Mouse (Mus musculus) cerebellum, adult 2 months (tissue): ENCODE results near the gene Ddx39b. TPM values are rescaled to one million over a fixed set of nuclear protein-coding genes. Genes with fewer than 3 reads are reported as not detected.
"Not testable (repeated sequence)": the region's sequence is repeated elsewhere in the genome, so short reads cannot be mapped to it uniquely, and the experiment has no call there.

ENCODE experiments used
- DNase-seq, 2 experiments: peaks; one replicate each; pipeline ENCODE4 v3.0.0; 2021
- H3K27ac ChIP-seq: fragments of 200-500 bp; 2 replicates; pipeline ENCODE4 v1.5.1; 2012; ENCODE audit warnings: low read length, control low read depth, inconsistent platforms; ENCODE audit not compliant: insufficient read depth
- H3K27me3 ChIP-seq: fragments of 200-500 bp; 2 replicates; pipeline ENCODE4 v1.6.1; 2012; ENCODE audit warnings: inconsistent platforms, mild to moderate bottlenecking, low read length, moderate library complexity; ENCODE audit not compliant: control insufficient read depth, insufficient read depth
- H3K4me1 ChIP-seq: fragments of 200-500 bp; 2 replicates; pipeline ENCODE4 v1.6.1; 2011; ENCODE audit warnings: low read length; ENCODE audit not compliant: control insufficient read depth, insufficient read depth
- H3K4me3 ChIP-seq: fragments of 200-500 bp; replicated peaks from 2 replicates; pipeline ENCODE3; 2011; ENCODE audit warnings: mild to moderate bottlenecking, low read depth, low read length, control low read depth; ENCODE audit not compliant: insufficient read depth
- CTCF ChIP-seq: fragments of 200-500 bp; IDR thresholded peaks from 2 replicates; pipeline ENCODE4 v1.5.1; 2011; ENCODE audit warnings: low read depth, mild to moderate bottlenecking, control low read depth, low read length, moderate library complexity, borderline replicate concordance; ENCODE audit not compliant: insufficient read depth
- POLR2A ChIP-seq: fragments of 200-500 bp; IDR thresholded peaks from 2 replicates; pipeline ENCODE4 v1.6.1; 2011; ENCODE audit warnings: low read length, control low read depth, borderline replicate concordance; ENCODE audit not compliant: insufficient read depth
- WGBS: fragments of 180-500 bp; shearing (Covaris S2); methylation state at CpG from one replicate; pipeline ENCODE4 v1.1.7; 2018; 5-methylcytosine and 5-hydroxymethylcytosine counted together
- polyA plus RNA-seq: library from polyadenylated mRNA; depleted of rRNA; stranded (reverse); fragments of >200 nt; gene quantifications from 2 replicates; pipeline ENCODE4 v1.2.3, GENCODE M21; 2012; rRNA removed

The Ddx39b gene
- polyA plus RNA-seq, 1 experiment, result 438 TPM

GRCm38 (mm10) chr17:35280276-35280675 is 38.7 kb downstream of the Ddx39b start:
- Histone ChIP-seq H3K27me3 (no peaks in the 10 kb centered on the region), H3K27ac (no peak overlapping the region), H3K4me3 (no peak overlapping the region), H3K4me1 (no peaks in the 10 kb centered on the region)
- TF ChIP-seq CTCF, result no peak
- TF ChIP-seq POLR2A, result no peak
- no peak for DNase-seq
- WGBS, result 74% methylated on average over 3 of the region's 3 CpGs

GRCm38 (mm10) chr17:35285431-35285830 is 43.9 kb downstream of the Ddx39b start:
- no peaks in the 10 kb centered on the region for H3K27me3 ChIP-seq
- H3K27ac ChIP-seq, result no peak overlapping the region
- no peak overlapping the region for H3K4me3 ChIP-seq
- TF ChIP-seq CTCF (no peak), POLR2A (no peak)
- no peak for DNase-seq
- H3K4me1 ChIP-seq, result no peaks in the 10 kb centered on the region

GRCm38 (mm10) chr17:35295796-35296195 is 54.2 kb downstream of the Ddx39b start:
- TF ChIP-seq CTCF, result peak; percentile 52
- not testable (repeated sequence) for H3K27ac ChIP-seq, H3K27me3 ChIP-seq, H3K4me3 ChIP-seq, H3K4me1 ChIP-seq
- WGBS, result 6% methylated on average over 5 of the region's 5 CpGs
- DNase-seq, result peak in 1 of 2 experiments; percentile 43

GRCm38 (mm10) chr17:35300261-35300945 is 58.9 kb downstream of the Ddx39b start:
- DNase-seq, H3K27me3 ChIP-seq, H3K4me3 ChIP-seq, H3K4me1 ChIP-seq, H3K27ac ChIP-seq: not testable (repeated sequence)
- 83% methylated on average over 7 of the region's 7 CpGs for WGBS

- 20% methylated on average over 13 of the region's 13 CpGs for WGBS
These were observed 60.2 kb downstream of the Ddx39b start for GRCm38 (mm10) chr17:35301645-35302258.

GRCm38 (mm10) chr17:35303271-35303670 is 61.7 kb downstream of the Ddx39b start:
- 77% methylated on average over 2 of the region's 2 CpGs for WGBS
- no peaks in the 10 kb centered on the region for H3K27me3 ChIP-seq
- DNase-seq, result no peak
- no peak overlapping the region for H3K27ac ChIP-seq
- no peak overlapping the region for H3K4me3 ChIP-seq
- TF ChIP-seq CTCF (no peak), POLR2A (no peak)
- H3K4me1 ChIP-seq, result no peaks in the 10 kb centered on the region

More at GRCm38 (mm10) chr17:35301645-35302258, 60.2 kb downstream of the Ddx39b start:
- Histone ChIP-seq H3K4me1 (no peaks in the 10 kb centered on the region), H3K27me3 (no peaks in the 10 kb centered on the region), H3K4me3 (no peak overlapping the region), H3K27ac (no peak overlapping the region)
- TF ChIP-seq CTCF, result peak; percentile 79
- no peak for TF ChIP-seq POLR2A
- peak; percentile 70 to 86 for DNase-seq

Other genes starting within 250 kb of the Ddx39b start
- 65.3 and 77.0 TPM in 2 replicates for gene Vars, start 240.8 kb upstream of the Ddx39b start, polyA plus RNA-seq
- 25.5 and 30.1 TPM in 2 replicates for gene Vwa7, start 225.2 kb upstream of the Ddx39b start, polyA plus RNA-seq
- gene Sapcd1, start 213.7 kb upstream of the Ddx39b start, polyA plus RNA-seq, result 2.0 and 2.3 TPM in 2 replicates
- 4.3 and 5.5 TPM in 2 replicates for gene Msh5, start 195.0 kb upstream of the Ddx39b start, polyA plus RNA-seq
- gene Clic1, start 191.8 kb upstream of the Ddx39b start, polyA plus RNA-seq, result 41.2 and 42.9 TPM in 2 replicates
- gene Ddah2, start 182.7 kb upstream of the Ddx39b start, polyA plus RNA-seq, result 59.5 and 63.3 TPM in 2 replicates
- gene Ly6g6c, start 176.4 kb upstream of the Ddx39b start, polyA plus RNA-seq, result 0.11 and 0.15 TPM in 2 replicates
- 0.25 and 0.43 TPM in 2 replicates for gene Mpig6b, start 175.6 kb upstream of the Ddx39b start, polyA plus RNA-seq
- gene Ly6g6e, start 164.8 kb upstream of the Ddx39b start, polyA plus RNA-seq, result 5.3 and 6.3 TPM in 2 replicates
- gene Ly6g6d, start 163.7 kb upstream of the Ddx39b start, polyA plus RNA-seq, result 8.5 and 10.4 TPM in 2 replicates
- 0.86 and 1.1 TPM in 2 replicates for gene Ly6g6f, start 156.1 kb upstream of the Ddx39b start, polyA plus RNA-seq
- gene Abhd16a, start 152.5 kb upstream of the Ddx39b start, polyA plus RNA-seq, result 337 and 394 TPM in 2 replicates
- 0.28 TPM in 1 of 2 replicates, not detected in the other for gene Ly6g5c, start 133.5 kb upstream of the Ddx39b start, polyA plus RNA-seq
- gene Ly6g5b, start 126.3 kb upstream of the Ddx39b start, polyA plus RNA-seq, result 2.2 and 3.4 TPM in 2 replicates
- gene Gpank1, start 120.3 kb upstream of the Ddx39b start, polyA plus RNA-seq, result 32.7 TPM in 2 replicates
- gene Csnk2b, start 119.7 kb upstream of the Ddx39b start, polyA plus RNA-seq, result 231 TPM in 2 replicates
- 12.3 and 14.6 TPM in 2 replicates for gene D17H6S53E, start 115.4 kb upstream of the Ddx39b start, polyA plus RNA-seq
- 0.21 and 0.28 TPM in 2 replicates for gene Apom, start 109.7 kb upstream of the Ddx39b start, polyA plus RNA-seq
- gene Bag6, start 106.6 kb upstream of the Ddx39b start, polyA plus RNA-seq, result 211 and 226 TPM in 2 replicates
- 277 and 289 TPM in 2 replicates for gene Prrc2a, start 76.8 kb upstream of the Ddx39b start, polyA plus RNA-seq
- gene Aif1, start 65.7 kb upstream of the Ddx39b start, polyA plus RNA-seq, result 2.1 and 4.1 TPM in 2 replicates
- 2.8 and 3.2 TPM in 2 replicates for gene Lst1, start 53.3 kb upstream of the Ddx39b start, polyA plus RNA-seq
- 0.34 and 0.38 TPM in 2 replicates for gene Ltb, start 47.3 kb upstream of the Ddx39b start, polyA plus RNA-seq
- not detected in 2 replicates for gene Tnf, start 39.7 kb upstream of the Ddx39b start, polyA plus RNA-seq
- gene Lta, start 36.4 kb upstream of the Ddx39b start, polyA plus RNA-seq, result 0.11 and 0.13 TPM in 2 replicates
- gene Gm16181, start 20.9 kb upstream of the Ddx39b start, polyA plus RNA-seq, result not detected in 2 replicates
- gene Atp6v1g2, start 8.1 kb upstream of the Ddx39b start, polyA plus RNA-seq, result 628 TPM in 2 replicates
- gene Nfkbil1, start 6.0 kb upstream of the Ddx39b start, polyA plus RNA-seq, result 12.7 and 13.2 TPM in 2 replicates
- gene H2-D1, start 21.0 kb downstream of the Ddx39b start, polyA plus RNA-seq, result 174 and 183 TPM in 2 replicates
- 0.26 and 0.92 TPM in 2 replicates for gene H2-Q1, start 78.7 kb downstream of the Ddx39b start, polyA plus RNA-seq
- gene H2-Q2, start 100.5 kb downstream of the Ddx39b start, polyA plus RNA-seq, result 1.4 and 1.5 TPM in 2 replicates
- 5.1 and 7.0 TPM in 2 replicates for gene H2-Q4, start 137.9 kb downstream of the Ddx39b start, polyA plus RNA-seq
- gene H2-Q6, start 183.1 kb downstream of the Ddx39b start, polyA plus RNA-seq, result 0.90 and 1.4 TPM in 2 replicates
- 1.9 and 2.6 TPM in 2 replicates for gene H2-Q7, start 197.4 kb downstream of the Ddx39b start, polyA plus RNA-seq
- gene H2-Q10, start 228.3 kb downstream of the Ddx39b start, polyA plus RNA-seq, result 0.06 and 0.11 TPM in 2 replicates